Mouse (Mus musculus) heart, adult 9 months (tissue): ENCODE measurements around the gene Zdhhc14.

Source experiments
- DNase-seq, 2 experiments: peaks; one replicate each; pipeline ENCODE4 v3.0.0; 2022; ENCODE audit warnings: low spot score in 2 of 2

The Zdhhc14 gene

DNA sequence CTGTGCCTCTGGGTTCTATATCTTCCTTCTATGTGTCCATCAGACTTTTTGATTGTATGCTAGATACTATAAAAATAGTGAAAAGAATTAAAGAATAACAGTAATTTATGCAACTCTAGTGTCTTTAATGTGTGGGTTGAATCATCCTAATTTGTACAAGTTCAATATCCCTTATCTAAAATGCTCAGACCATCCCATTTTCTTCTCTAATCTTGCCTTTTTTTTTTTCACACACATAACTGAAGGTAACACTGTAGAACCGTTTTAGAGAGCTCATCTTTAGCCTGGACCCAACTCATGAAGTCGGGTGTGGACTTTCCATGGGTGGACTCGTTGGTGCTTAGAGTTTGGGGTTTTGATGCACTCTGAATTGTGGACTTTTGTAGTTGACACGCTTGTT is 12.6 kb downstream of the Zdhhc14 start:
- DNase-seq, result no peak

DNA sequence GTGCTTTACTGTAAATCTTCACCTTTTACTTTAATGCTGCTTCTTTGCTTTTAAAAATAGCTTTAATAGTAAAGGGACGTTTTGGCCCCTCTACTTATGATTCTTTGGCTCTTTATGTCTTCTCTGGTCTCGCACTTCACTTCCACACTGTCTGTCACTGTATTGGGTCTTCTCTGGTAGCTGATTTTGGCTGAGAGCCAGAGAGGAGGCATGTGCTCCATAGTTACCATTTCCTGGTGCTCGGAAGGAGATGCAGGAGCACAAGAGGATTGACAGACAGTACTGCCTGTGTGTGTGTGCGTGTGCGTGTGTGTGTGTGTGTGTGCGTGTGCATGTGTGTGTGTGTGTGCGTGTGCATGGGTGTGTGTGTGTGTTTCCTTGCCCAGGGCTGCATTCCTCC is 14.2 kb downstream of the Zdhhc14 start:
- peak in 1 of 2 experiments; percentile 15 for DNase-seq

DNA sequence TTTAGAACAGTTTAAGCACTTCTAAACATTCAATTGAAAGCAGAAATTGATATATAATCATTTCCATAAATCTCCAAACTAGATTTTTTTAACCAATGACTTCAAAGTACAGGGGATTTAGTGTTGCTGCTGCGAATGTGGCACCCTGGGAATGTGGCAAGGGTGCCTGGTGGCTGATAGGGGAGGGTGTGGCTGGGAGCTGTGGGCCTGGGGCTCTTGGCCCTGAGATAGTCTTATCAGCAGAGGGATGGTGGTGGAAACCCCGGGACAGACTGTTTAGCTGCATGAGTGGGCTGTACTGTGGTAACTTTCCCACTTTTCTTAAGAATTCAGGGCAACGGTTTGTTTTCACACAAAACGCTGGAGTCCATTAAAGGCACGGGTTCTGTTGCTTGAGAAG is 14.6 kb downstream of the Zdhhc14 start:
- no peak for DNase-seq

DNA sequence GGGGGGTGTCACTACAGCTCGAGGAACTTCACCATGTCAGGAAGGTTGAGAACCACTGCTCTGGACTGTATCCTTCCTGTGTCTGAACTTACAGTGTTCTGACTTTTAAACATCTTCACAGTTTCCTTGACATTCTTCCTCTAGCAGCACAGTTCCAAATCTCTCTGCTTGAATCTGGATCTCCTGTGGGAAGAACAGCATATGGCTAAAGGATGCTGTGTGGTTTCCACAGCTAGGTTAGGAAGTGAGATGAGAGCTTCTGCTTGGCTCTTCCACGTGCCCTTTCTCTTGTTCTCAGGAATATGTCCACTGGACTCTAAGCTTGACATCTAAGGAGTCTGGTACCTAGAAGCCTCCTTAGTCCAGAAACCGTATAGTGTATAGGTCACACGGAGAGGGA is 15.7 kb downstream of the Zdhhc14 start:
- no peak for DNase-seq

DNA sequence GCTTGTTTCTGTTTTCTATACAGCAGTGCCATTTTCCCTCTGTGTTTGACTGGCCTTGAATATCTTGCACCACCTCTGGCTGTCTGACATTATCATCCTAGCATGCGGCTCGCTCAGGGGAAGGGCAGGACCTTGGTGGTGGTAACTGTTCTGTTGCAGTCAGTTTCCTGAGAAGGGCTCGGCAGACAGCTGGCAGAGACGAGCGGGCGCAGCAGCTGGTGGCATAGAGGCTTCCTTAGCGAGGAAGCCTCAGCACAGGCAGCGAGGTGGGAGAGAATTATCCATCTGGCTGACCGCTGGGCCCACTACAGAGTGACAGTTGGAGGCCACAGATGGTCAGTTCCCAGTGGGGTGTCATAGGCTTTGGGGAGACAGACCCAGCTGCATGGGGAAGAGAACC is 18.2 kb downstream of the Zdhhc14 start:
- DNase-seq, result no peak

DNA sequence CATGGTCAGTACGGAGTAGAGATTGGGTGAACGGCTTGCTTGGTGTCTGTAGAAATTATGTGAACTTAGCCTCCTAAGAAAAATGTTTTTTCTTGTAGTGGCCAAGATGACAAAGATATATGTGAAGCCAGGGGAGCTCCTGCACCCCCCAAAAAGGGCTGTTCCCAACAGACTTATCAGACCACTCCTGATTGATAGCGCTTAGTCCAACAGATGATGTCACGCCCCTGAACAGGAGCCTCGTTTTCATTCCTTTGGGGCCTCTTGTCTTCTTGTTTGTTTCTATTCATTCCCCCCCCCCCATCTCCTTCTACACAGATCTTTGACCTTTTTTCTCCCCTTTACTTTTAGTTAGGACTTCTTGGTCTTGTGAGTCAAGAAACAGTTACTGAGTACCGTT is 19.4 kb downstream of the Zdhhc14 start:
- no peak for DNase-seq

DNA sequence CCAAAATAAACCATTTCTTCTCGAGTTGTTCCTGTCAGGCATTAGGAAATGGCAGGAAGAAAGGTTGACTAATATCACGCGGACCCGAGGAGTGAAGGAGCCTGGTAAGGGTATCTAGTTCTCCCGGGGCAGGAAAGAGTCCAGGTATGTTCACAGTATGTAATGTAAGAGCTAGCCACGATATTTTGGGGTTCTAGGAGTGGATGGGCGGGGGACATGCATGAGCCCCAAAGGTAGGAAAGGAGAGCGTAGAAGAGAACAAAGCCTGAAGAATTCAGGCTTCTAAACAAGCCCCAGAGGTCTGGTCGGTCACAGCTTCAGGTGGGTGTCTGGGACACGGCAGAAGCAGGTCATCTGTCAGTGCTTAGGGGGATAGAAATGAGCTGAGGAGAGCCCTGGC is 27.1 kb downstream of the Zdhhc14 start:
- no peak for DNase-seq

DNA sequence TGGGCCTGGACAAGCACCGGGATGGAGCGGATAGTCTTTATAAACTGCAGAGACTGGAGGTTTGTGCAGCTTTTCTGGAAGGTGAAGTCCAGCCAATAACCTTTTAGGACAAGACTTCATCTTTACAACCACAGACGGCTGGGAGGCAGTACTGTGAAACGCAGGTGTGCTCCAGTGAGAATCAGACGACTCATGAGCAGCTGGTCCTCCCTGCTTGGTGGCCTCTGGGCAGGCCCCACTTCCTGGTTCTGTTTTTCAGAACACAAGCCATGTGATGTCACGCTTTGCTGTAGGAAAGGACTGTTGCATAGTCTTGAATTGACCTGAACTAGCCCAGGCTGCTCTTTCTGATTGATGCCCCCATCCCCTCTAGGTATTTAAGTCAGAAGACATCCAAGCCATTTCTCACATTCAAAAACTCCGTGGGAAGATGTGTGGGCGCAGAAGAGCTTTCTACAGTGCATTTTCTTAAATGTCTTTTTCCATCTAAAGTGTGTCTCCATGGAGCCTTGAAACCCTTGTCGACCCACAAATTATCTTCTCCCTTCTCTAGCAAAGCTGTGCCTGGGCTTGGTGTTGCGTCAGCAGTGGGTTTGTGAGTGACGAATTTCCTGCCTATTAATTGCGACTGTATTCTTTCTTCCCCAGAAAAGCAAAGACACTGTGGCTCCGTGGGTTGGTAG is 27.7 kb downstream of the Zdhhc14 start:
- DNase-seq, result no peak

DNA sequence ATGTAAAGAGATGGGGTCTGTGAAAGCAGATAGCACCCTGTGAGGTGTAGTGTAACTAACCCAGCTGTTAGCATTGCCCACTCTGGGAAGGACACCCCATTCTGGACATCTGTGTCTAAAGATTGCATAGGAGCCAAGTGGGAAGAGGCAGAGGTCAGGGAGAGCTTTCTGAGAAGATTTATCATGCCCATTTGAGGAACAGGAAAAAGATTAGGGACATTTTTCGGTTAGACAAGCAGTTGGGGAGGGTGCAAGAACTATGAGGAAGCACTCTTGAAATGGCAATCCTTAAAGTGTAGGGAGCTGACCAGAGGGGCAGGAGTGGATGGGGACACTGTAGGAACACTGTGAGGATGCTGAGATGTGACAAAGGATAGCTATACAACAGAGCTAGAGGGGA is 29.2 kb downstream of the Zdhhc14 start:
- DNase-seq, result no peak

DNA sequence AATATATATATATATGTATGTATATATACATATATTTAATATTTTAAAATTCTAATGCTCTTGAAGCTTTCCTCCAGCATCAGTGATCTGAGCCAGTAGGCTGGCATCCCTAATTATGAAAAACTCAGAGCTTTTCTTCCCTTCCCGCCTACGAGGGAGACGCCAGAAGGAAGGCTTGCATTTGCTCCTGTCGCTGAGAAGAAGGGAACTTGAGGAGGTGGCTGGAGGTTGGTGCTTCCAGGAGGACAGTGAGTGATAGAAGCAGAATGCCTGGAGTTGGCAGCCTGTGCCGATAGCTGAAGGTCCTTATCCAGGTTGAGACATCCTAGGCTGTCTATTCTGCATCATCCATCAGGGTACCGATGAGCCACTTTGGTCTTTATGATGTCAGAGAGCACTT is 37.2 kb downstream of the Zdhhc14 start:
- no peak for DNase-seq

DNA sequence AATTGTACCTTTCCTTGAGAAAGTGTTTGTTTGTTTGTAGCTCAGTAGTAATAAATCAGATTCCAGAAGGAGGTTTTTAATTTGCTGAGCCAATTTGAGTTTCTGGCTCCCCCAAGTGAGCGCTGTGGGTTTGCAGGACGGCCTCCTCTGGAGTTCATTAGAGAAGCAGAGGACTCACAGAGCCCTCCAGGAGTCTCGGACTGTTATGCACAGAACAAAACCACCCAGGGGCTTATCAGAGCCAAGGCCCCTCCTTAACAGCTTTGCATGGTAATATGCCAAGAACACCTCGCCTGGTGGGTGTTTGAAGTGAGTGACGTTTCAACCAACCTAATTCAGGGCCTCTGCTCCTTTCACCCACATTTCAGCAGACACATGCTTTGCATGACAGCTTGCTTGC is 40.5 kb downstream of the Zdhhc14 start:
- DNase-seq, result no peak

DNA sequence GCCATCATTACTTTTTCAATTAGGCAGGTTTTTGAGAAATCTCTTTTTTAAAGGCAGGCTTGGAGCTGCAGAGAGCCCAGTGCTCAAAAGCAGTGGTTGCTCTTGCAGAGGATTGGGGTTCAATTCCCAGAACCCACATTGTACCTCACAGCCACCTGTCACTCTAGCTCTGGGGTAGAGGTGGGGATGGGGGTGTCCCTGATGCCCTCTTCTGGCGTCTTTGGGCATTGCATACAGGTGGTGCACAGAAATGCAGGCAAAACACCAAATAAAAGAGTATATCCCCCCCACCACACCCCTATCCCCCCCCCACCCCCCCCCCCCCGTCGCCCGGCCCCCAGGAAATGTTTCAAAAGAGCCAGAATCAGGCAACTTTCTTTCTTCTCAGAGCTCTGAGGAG is 43.0 kb downstream of the Zdhhc14 start:
- no peak for DNase-seq

DNA sequence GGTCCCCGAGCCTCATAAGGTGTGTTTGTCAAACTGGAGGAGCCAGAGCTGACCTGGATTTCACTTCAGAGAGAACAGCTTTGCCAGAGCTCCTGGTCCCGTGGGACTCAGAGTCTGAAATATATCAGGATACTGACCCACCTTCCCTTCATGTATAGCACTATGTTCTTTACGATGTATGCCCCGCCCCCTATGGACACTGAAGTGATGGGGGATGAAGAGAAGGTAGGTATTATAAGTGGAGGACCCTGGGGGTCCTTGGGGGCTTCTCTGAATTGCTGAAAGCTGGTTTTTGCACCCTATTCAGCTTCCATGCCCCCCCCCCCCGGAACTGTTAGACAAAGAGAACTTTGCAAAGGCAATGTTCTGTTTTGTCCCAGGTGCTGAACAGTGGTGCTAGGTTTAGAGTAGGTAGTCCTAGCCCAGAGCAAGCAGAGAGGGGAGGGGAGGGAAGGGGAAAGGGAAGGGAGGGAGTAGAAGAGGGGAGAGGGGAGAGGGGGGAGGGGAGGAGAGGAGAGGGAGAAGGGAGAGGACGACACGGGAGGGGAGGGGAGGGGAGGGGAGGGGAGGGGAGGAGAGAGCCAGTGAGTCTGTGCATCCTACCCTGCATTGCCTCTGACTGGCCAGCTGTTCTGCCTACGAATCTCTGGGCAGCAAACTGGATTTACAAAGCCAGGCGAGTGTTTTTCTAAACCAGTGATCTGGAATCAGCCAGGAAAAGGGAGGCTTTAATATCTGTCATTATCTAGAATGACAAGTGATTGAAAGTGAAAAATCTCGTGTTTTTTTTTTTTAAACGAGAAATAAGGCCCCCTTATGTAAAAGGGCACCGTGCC is 44.1 kb downstream of the Zdhhc14 start:
- no peak for DNase-seq

DNA sequence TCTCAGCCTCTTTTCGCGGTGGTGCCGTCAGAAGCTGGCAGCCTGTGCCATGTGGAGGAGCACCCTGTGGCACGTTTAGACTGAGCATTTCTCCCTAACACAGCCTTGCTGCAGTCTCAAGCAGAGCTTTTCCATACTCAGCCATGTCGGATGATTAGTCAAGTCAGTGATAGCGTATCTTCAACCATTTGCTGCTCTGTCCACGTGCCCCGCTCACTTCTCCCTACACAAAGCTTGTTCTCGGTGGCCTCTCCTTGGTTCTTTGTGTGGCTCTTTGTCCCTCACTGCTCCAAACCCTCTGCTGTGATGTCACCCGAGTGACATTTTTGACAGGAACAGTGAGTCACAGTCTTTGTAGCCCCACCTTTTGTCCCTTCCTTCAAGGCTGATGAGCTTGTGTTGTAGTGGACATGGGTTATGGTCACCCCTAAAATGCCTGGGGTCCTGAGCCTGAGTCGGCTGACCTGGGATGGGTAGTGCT is 44.8 kb downstream of the Zdhhc14 start:
- DNase-seq, result no peak

DNA sequence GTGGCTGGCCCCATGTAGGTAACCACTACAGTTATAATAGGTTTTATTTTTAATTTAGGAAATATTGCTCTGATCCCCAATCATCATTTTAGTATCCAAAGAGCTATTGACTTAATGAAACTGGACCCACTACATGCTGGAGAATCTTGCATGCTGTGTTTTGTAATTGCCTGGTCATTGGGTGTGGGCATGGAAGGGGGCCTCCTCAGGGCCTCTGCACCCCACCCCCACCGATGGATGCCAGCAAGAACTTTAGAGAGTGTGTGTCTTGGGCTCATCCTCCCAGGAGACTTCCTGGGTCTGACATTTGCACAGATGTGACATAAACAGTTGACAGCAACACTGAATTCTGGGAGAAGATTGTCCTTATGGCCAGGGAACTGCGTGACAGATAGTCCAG is 49.8 kb downstream of the Zdhhc14 start:
- DNase-seq, result no peak

DNA sequence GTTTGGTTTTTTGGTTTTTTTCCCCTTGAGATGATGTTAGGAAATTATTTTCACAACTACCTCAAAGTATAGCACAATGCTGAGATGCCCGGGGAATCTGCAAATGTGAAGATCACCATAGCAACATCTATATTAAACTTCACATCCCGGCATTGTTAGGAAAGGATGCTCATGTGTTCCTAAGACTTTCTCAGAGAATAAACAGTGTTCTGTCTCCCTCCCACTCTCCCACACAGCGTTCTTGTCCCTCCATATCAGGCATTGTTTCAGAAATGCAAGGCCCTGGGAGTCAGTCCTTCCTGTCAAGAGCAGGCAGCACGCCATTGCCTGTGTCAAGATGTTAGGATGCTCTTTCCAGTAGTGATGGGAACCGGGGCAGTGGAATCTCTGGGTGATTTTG is 51.7 kb downstream of the Zdhhc14 start:
- no peak for DNase-seq

DNA sequence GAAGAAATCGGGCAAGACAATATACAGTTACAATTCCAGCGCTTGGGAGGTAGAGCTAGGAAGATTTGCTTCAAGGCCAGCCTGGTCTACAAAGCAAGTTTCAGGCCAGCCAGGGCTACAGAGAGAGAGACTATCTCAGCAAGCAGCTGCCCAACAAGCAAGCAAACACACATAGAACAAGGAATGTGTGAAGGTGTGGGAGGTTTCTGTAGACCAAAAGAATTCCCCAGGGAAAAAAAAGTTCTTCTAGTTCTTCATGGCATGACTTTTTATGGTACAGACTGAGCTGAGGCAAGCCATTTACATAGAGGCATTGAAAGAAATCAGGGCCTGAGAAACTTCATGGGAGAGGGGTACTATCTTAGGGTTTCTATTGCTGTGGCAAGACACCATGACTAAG is 52.7 kb downstream of the Zdhhc14 start:
- DNase-seq, result no peak

DNA sequence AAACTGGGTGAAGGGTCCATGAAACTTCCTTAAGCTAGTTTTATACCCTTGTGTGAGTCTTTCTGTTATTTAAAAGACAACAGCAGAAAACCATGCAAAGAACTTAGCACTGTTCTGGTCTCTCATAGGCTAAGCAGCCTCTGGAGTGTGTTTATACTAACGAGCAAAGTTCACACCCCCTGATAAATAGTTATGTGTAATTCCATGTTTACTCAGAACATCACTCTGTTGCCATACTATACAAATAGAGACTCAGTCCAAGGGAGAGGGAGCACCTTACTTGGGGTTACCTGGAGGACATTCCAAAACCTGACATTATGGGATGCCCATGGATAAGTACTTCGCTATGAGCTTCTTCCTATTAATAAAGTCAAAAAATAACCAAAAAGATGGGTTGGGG is 56.2 kb downstream of the Zdhhc14 start:
- DNase-seq, result no peak

DNA sequence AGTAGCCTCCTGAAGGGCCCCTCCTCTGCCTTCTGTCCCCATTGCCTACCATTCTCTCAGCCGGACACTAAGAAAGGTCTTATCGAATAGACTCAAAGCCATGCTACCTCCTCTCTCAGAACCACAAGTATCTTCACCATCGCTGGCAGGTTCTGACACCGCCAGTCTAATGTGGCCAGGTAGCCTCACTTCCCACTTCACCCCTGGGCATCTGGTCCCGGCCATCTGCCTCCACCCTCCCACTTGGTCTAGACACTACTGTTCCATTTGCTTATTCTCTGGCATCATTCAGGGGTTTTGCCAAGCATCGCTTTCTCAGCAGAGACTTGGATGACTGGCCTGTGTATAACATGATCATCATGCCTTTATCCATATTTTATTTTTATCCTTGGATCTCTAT is 57.1 kb downstream of the Zdhhc14 start:
- no peak for DNase-seq

DNA sequence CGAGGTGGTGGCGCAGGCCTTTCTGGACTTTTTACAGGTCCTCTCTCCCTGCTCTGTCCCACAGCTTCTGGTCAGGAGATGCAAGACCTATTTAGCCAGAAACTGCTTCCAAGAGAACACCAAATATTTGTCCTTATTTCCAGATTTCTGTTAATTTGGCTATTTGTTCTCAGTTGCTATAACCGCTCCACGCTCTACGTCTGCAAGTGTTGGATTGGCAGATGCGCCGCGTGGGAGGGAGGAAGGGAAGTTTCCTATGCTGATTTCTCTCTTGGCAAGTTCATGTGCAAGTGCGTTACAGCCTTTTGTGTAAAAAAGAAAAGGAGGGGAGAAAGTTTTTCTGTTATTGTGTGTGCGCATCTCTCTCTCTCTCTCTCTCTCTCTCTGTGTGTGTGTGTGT is 58.1 kb downstream of the Zdhhc14 start:
- no peak for DNase-seq

DNA sequence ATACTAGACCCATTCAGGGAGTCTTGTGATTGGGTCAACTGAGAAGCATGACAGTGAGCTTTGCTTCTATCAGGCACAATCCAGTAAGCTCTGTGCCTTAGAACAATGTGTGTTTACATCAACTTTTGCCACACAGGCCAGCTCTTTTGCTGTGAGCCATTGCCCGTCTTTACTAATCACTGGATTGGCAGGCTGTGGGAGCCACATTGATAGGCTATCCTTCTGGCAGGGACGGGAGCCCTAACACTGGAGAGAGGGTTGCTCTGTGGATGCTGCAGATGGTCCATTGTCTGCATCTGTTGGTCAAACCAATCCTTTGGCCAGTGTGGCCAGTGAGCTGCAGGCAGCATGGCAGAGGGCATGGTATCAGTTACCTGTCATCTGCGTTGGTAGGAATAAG is 58.8 kb downstream of the Zdhhc14 start:
- DNase-seq, result no peak

DNA sequence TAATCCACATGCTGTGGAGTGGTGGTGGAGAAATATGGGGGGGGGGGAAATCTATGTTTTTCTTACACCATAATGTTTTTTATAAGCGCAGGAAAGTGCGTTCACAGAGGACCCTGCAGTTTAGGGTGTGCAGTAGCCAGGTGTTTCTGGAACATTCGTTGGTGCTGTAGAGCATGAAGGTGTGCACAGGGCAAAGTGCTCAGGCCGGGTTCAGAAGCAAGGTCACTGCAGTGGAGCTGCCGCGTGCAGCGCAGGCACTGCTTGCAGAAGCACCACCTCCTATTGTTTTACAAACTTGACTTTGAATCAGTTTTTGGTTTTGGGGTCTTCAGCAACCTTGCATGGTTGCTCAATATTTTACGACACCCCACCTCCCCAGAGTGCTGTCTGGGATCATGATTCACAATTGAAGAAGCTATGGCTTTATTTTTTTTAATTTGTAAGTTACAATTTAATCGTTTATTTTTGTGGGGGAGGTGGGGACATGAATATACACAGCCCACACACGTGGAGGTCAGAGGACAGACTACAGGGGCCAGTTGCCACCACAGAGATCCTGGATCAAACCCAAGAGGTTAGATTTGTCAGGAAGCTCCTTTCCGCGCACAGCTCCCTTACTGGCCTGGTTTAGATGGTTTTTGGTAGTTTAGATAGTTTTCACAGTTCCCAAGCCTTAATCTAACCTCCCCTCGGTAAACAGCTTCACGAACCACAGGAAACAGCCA is 59.8 kb downstream of the Zdhhc14 start:
- DNase-seq, result no peak

DNA sequence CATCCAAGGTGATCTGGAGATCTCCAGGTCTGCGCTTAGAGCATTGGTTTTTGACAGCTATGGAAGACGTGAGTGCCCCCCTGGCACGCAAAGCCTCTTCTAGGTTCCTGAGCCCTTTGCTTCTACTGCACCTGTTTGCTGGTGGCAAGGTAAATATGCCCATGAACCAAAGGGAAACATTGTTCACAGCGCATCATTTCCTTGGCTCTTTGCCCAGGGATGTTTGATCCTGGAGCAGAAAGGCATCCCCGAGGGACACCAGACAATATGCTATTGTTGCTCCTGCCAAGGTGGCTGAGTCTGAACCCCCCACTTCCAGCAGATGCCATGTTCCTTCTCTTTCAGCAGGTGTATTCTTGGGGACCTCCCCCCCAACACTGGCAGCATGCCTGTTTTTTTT is 61.2 kb downstream of the Zdhhc14 start:
- no peak for DNase-seq
